Mouse (Mus musculus) limb, embryonic 15.5 days (tissue): ENCODE results near the gene Pip5k1a. TPM values are rescaled to one million over a fixed set of nuclear protein-coding genes. Genes with fewer than 3 reads are reported as not detected.
"Not testable (repeated sequence)": the region's sequence is repeated elsewhere in the genome, so short reads cannot be mapped to it uniquely, and the experiment has no call there.

Experiments used
- ATAC-seq: fragments of 200-750 bp; cut with Nextera tagmentation; 2 replicates; pipeline ENCODE4 v1.8.0; 2017; ENCODE audit warnings: low read depth, moderate TSS enrichment; ENCODE audit not compliant: insufficient number of reproducible peaks, low FRiP score, low TSS enrichment
- H3K27ac ChIP-seq: fragments of 300-500 bp; sonication (generic); 2 replicates; pipeline ENCODE4 v1.5.1; 2015; ENCODE audit warnings: moderate library complexity, mild to moderate bottlenecking, inconsistent platforms
- H3K27me3 ChIP-seq: fragments of 300-500 bp; sonication (generic); 2 replicates; pipeline ENCODE4 v1.6.1; 2015; ENCODE audit warnings: inconsistent platforms
- H3K36me3 ChIP-seq: fragments of 300-500 bp; sonication (generic); 2 replicates; pipeline ENCODE4 v1.6.1; 2015; ENCODE audit warnings: inconsistent platforms
- H3K4me1 ChIP-seq: fragments of 300-500 bp; sonication (generic); 2 replicates; pipeline ENCODE4 v1.6.1; 2015; ENCODE audit warnings: inconsistent platforms
- H3K4me2 ChIP-seq: fragments of 300-500 bp; sonication (generic); 2 replicates; pipeline ENCODE4 v1.6.1; 2015; ENCODE audit warnings: mild to moderate bottlenecking, inconsistent platforms
- H3K4me3 ChIP-seq: fragments of 300-500 bp; sonication (generic); 2 replicates; pipeline ENCODE4 v1.5.1; 2015; ENCODE audit warnings: mild to moderate bottlenecking, inconsistent platforms
- H3K9ac ChIP-seq: fragments of 300-500 bp; sonication (generic); 2 replicates; pipeline ENCODE4 v1.6.1; 2015; ENCODE audit warnings: inconsistent platforms
- H3K9me3 ChIP-seq: fragments of 300-500 bp; sonication (generic); 2 replicates; pipeline ENCODE4 v1.6.1; 2016; ENCODE audit warnings: inconsistent platforms
- WGBS: fragments of 180-500 bp; shearing (Covaris S2); methylation state at CpG from one replicate; pipeline ENCODE4 v1.1.7; 2015; 5-methylcytosine and 5-hydroxymethylcytosine counted together
- polyA plus RNA-seq: library from polyadenylated mRNA; unstranded; fragments of >200 nt; fragmentation: Nextera tagmentation; extraction: Ambion mirVana; gene quantifications from 2 replicates; pipeline ENCODE4 v1.2.1, GENCODE M21; 2015

Pip5k1a gene
- polyA plus RNA-seq, 1 experiment from 2014 or later: 22.0 TPM

GRCm38 (mm10) chr3:95029291-95029827 lies 77.4 kb downstream of the Pip5k1a start:
- H3K27me3 ChIP-seq, H3K4me2 ChIP-seq, H3K27ac ChIP-seq, H3K9me3 ChIP-seq, ATAC-seq, H3K4me3 ChIP-seq, H3K9ac ChIP-seq: not testable (repeated sequence)
- peaks cover 14% of the 10 kb centered on the region for H3K4me1 ChIP-seq
- H3K36me3 ChIP-seq: peaks cover 44% of the 10 kb centered on the region
- WGBS: 63% methylated on average over 3 of the region's 3 CpGs

GRCm38 (mm10) chr3:95028603-95029002 lies 78.1 kb downstream of the Pip5k1a start:
- Histone ChIP-seq H3K4me2 (no peak overlapping the region), H3K27me3 (no peaks in the 10 kb centered on the region), H3K27ac (no peak overlapping the region), H3K36me3 (peaks cover 36% of the 10 kb centered on the region), H3K9me3 (no peaks in the 10 kb centered on the region), H3K4me3 (no peak overlapping the region), H3K4me1 (peaks cover 14% of the 10 kb centered on the region), H3K9ac (no peak overlapping the region)
- no peak for ATAC-seq
- 86% methylated on average over 3 of the region's 3 CpGs for WGBS

- 48% methylated on average over 5 of the region's 5 CpGs for WGBS
These were observed 79.0 kb downstream of the Pip5k1a start for GRCm38 (mm10) chr3:95027701-95028100.

GRCm38 (mm10) chr3:95027057-95027645 lies 79.6 kb downstream of the Pip5k1a start:
- peaks cover 22% of the 10 kb centered on the region for H3K36me3 ChIP-seq
- no peak for ATAC-seq
- no peak overlapping the region for H3K27ac ChIP-seq
- no peaks in the 10 kb centered on the region for H3K9me3 ChIP-seq
- 34% methylated on average over 5 of the region's 5 CpGs for WGBS
- no peak overlapping the region for H3K9ac ChIP-seq
- peaks cover 14% of the 10 kb centered on the region for H3K4me1 ChIP-seq
- no peak overlapping the region for H3K4me3 ChIP-seq
- no peaks in the 10 kb centered on the region for H3K27me3 ChIP-seq
- no peak overlapping the region for H3K4me2 ChIP-seq

More at GRCm38 (mm10) chr3:95027701-95028100, 79.0 kb downstream of the Pip5k1a start:
- no peaks in the 10 kb centered on the region for H3K27me3 ChIP-seq
- peak overlapping the region; percentile 22; the same call in 1 of the 2 replicates for H3K27ac ChIP-seq
- no peak overlapping the region for H3K9ac ChIP-seq
- no peak overlapping the region for H3K4me2 ChIP-seq
- ATAC-seq: no peak
- H3K4me1 ChIP-seq: peaks cover 14% of the 10 kb centered on the region
- H3K36me3 ChIP-seq: peaks cover 27% of the 10 kb centered on the region
- no peak overlapping the region for H3K4me3 ChIP-seq
- H3K9me3 ChIP-seq: no peaks in the 10 kb centered on the region

DNA sequence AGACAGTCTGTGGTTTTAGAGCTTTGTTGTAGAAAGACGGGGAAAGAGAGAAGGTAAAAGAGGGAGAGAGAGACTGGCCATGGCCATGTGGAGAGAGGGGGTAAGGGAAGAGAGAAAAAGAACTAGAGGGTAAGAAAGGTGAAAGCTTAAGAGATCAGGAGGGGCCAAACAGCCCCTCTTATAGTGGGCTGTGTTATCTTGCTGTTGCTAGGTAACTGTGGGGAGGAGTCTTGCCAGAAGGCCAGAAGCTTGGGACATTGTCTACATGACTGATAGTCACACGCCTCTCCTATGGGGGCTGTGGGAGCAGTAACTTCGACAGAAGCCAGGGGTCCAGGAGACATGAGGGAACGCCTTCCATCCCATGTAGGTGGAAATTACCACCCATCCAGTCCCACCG lies 81.5 kb downstream of the Pip5k1a start:
- Histone ChIP-seq H3K9me3 (no peaks in the 10 kb centered on the region), H3K4me1 (peaks cover 14% of the 10 kb centered on the region), H3K4me3 (no peak overlapping the region), H3K27ac (no peak overlapping the region), H3K4me2 (no peak overlapping the region), H3K27me3 (no peaks in the 10 kb centered on the region), H3K9ac (no peak overlapping the region), H3K36me3 (peaks cover 4% of the 10 kb centered on the region; the same call in 1 of the 2 replicates)
- ATAC-seq: no peak
- WGBS: 47% methylated on average over 5 of the region's 5 CpGs

DNA sequence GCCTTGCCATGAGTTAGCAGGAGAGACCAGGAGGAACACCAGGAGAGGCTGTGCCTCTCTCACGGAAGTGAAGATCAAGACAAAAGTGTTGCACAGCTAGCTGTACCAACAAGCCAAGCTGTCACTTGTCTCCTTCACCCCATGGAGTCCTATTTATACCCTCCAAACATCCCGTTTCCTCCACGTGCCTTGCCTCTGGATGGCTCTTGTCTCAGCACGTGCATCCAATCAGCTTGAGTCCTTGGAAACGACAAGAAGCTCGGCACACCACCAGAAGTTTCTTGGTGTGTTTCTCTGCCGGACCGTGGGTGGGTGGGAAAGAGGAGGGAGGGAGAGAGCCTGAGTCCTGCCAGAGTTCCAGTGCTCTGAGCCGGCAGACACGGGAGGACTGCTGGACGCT lies 82.2 kb downstream of the Pip5k1a start:
- no peak for ATAC-seq
- Histone ChIP-seq H3K36me3 (no peaks in the 10 kb centered on the region), H3K9ac (no peak overlapping the region), H3K4me2 (no peak overlapping the region), H3K4me3 (no peak overlapping the region), H3K27ac (no peak overlapping the region; the same call in 1 of the 2 replicates), H3K4me1 (peaks cover 14% of the 10 kb centered on the region), H3K27me3 (no peaks in the 10 kb centered on the region), H3K9me3 (no peaks in the 10 kb centered on the region)
- WGBS: 25% methylated on average over 11 of the region's 11 CpGs

GRCm38 (mm10) chr3:95020956-95021355 lies 85.8 kb downstream of the Pip5k1a start:
- 90% methylated on average over 5 of the region's 5 CpGs for WGBS
- not testable (repeated sequence) for H3K27me3 ChIP-seq, H3K9me3 ChIP-seq, H3K27ac ChIP-seq, H3K4me3 ChIP-seq, ATAC-seq, H3K4me2 ChIP-seq, H3K9ac ChIP-seq, H3K36me3 ChIP-seq
- H3K4me1 ChIP-seq: peaks cover 10% of the 10 kb centered on the region; the same call in 1 of the 2 replicates

DNA sequence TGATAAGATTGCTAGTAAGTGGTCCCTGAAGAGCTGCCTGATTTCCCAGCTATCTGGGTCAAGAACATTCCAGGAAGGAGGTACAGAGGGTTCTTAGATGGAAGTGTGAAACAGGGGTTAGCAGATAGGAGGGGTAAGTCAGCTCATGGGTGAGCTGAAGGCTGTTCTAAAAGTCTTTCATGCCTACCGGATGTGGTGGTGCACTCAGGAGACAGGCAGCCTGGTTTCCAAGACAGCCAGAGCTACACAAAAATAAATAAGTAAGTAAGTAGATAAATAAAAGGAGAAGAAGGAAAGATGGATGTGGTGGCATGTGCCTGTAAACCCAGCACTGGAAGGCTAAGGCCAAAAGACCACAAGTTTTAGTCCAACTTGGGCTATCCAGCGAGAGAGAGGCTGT lies 88.0 kb downstream of the Pip5k1a start:
- Histone ChIP-seq H3K27me3 (no peaks in the 10 kb centered on the region), H3K4me3 (no peak overlapping the region), H3K36me3 (no peaks in the 10 kb centered on the region), H3K27ac (no peak overlapping the region), H3K9me3 (no peaks in the 10 kb centered on the region), H3K4me1 (peaks cover 14% of the 10 kb centered on the region), H3K4me2 (no peak overlapping the region), H3K9ac (no peak overlapping the region)
- no peak for ATAC-seq
- WGBS: 82% methylated on average over 2 of the region's 2 CpGs

DNA sequence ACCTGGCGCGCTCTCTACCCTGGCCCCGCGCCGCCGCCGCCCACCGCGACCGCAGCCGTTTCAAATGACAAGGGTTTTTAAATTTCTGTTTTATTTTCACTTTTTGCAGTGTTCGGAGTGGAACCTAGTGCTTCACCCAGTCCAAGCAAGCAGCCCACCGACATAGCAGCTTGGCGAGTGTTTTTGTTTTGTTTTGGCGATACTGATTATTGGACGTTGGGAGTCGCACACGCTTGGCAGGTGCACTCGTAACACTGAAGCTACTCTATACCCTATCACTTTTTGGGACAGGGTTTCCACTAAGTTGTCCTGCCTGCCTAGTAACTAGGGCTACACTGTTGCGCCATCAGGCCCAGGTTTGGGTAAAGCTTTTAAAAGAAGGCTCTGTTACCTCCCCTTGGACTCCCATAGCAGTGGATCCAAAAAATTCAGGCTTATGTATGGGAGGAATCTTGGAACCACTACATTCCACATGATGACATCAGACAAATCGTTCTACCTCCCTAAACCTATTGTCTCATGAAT lies 90.1 kb downstream of the Pip5k1a start:
- Histone ChIP-seq H3K9me3 (no peaks in the 10 kb centered on the region), H3K4me1 (peaks cover 22% of the 10 kb centered on the region), H3K4me2 (peak overlapping the region; percentile 75), H3K27ac (peak overlapping the region; percentile 99), H3K4me3 (peak overlapping the region; percentile 91), H3K9ac (peak overlapping the region; percentile 55), H3K27me3 (no peaks in the 10 kb centered on the region), H3K36me3 (peaks cover 12% of the 10 kb centered on the region)
- ATAC-seq: no peak
- 4% methylated on average over 21 of the region's 21 CpGs for WGBS

DNA sequence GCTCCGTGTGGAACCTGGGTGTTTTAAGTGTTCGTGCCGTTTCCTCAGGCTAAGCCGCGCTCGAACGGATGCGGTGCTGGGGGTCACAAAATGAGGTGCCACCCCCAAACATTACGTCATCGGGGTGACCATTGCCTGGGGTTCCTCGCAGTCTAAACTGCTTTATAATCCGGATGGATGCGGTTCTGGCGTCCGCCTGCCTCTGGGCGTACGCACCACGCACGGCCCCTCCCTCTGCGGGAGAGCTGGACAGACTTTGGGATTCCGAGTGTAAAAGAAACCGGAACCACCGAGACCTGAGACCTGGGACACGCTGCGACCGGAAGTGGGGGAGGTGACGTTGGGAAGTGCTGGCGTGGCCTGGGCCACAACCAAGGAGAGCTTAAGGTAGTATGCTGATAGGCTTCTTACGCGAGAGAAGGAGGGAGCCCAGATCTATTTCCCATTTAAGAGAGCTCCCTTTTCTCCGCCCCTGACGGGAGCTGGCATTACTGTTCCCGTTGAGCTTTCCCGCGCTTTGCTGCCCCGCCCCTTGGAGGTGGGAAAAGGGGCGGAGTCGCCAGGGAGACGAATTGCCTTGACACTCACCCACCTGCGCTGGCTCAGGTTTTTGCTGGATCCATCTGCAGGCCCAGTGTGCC lies 90.7 kb downstream of the Pip5k1a start:
- Histone ChIP-seq H3K9ac (peak overlapping the region; percentile 55), H3K27ac (peak overlapping the region; percentile 99), H3K27me3 (no peaks in the 10 kb centered on the region), H3K4me2 (peak overlapping the region; percentile 75), H3K4me3 (peak overlapping the region; percentile 91), H3K36me3 (peaks cover 17% of the 10 kb centered on the region), H3K4me1 (peaks cover 22% of the 10 kb centered on the region), H3K9me3 (no peaks in the 10 kb centered on the region)
- WGBS: under 1% methylated on average over 40 of the region's 40 CpGs
- peak; percentile 79 for ATAC-seq

GRCm38 (mm10) chr3:95015337-95015872 lies 91.3 kb downstream of the Pip5k1a start, which contains the start of gene Zfp687:
Gene Zfp687 (minus strand): TSS chr3:95015448.
- Histone ChIP-seq H3K27ac (peak within 1 kb of the TSS; percentile 99), H3K9ac (peak within 1 kb of the TSS; percentile 77), H3K4me2 (peak within 1 kb of the TSS; percentile 81), H3K4me1 (peaks cover 22% of the 10 kb centered on the region), H3K27me3 (no peaks in the 10 kb centered on the region), H3K36me3 (peaks cover 23% of the 10 kb centered on the region), H3K9me3 (no peaks in the 10 kb centered on the region), H3K4me3 (peak within 1 kb of the TSS; percentile 91)
- under 1% methylated on average over 36 of the region's 37 CpGs for whole genome bisulfite sequencing
- peak; percentile 100 for ATAC-seq
